In the genomic region with DNA sequence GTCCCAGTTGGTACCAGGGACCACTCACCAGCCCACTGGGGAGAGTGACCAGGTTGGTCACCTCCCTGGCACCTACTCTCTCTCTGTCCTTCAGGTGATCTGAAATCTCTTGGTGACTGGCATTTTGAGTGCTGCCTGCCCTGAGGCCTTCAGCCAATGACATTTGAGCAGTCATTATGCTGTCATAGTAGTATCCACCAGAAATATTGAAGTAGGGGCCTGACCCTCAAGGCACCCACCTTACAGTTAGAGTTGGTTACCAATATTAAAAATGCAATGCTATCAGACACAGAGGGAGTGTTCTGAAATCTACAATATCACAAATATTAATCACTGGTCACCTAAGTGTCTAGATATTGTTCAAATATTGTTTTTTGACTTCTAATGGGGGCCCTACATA, we compare ENCODE assay signal across 8 mouse cellular contexts. TPM values are rescaled to one million over a fixed set of nuclear protein-coding genes. Genes with fewer than 3 reads are reported as not detected.
DNase-seq lines count a peak whose midpoint lies in the region; ATAC-seq and TF ChIP-seq lines count a peak whose summit lies in the region.

Prdx4 (minus strand) TSS at position 101 of the 400 bp plus-strand sequence.

- H3K4me1 ChIP-seq in kidney, adult 2 months (ENCODE audit: control insufficient read depth, insufficient read depth, low read length), result no peaks in the 10 kb centered on the region
- H3K4me1 ChIP-seq in forebrain, embryonic 16.5 days (replicated peaks; ENCODE audit: control insufficient read depth, insufficient read depth, low read length), result no peaks in the 10 kb centered on the region
- no peaks in the 10 kb centered on the region for H3K4me1 ChIP-seq in intestine, embryonic 16.5 days (ENCODE audit: control insufficient read depth, insufficient read depth, low read length)

- no peak for ATAC-seq in activated CD4-positive, CD25-positive, alpha-beta regulatory T cell, adult 4 months
- ATAC-seq in forebrain, embryonic 16.5 days, result no peak
- no peak for ATAC-seq in intestine, embryonic 16.5 days
- ATAC-seq in megakaryocyte-erythroid progenitor cell, adult 5-6 weeks (replicated peaks; ENCODE audit: low FRiP score, low TSS enrichment, poor library complexity, severe bottlenecking), result no peak

- TF ChIP-seq CTCF in kidney, adult 2 months (conservative IDR thresholded peaks at IDR 0.05; ENCODE audit: insufficient read depth, insufficient read length, low read depth, low read length), result no peak

- H3K36me3 ChIP-seq in kidney, adult 2 months (ENCODE audit: control insufficient read depth, insufficient read depth, low read length), result no peaks in the 10 kb centered on the region
- H3K36me3 ChIP-seq in forebrain, embryonic 16.5 days (ENCODE audit: control insufficient read depth, insufficient read depth), result no peaks in the 10 kb centered on the region
- H3K36me3 ChIP-seq in intestine, embryonic 16.5 days (ENCODE audit: control insufficient read depth, insufficient read depth, low read length), result no peaks in the 10 kb centered on the region

- no peaks in the 10 kb centered on the region for H3K9me3 ChIP-seq in forebrain, embryonic 16.5 days (ENCODE audit: control insufficient read depth, low read length)
- no peaks in the 10 kb centered on the region for H3K9me3 ChIP-seq in intestine, embryonic 16.5 days (ENCODE audit: control insufficient read depth, low read length)

- no peak for DNase-seq in kidney, adult 2 months
- no peak for DNase-seq in kidney, adult 18-20 months
- DNase-seq in cerebellum, adult 9-10 months, result no peak
- DNase-seq in frontal cortex, postnatal 10 days (ENCODE audit: low spot score in 2 of 2), result no peak

- no peak within 1 kb of the TSS for H3K4me2 ChIP-seq in forebrain, embryonic 16.5 days (ENCODE audit: low read length)
- H3K4me2 ChIP-seq in intestine, embryonic 16.5 days (ENCODE audit: low read depth, low read length), result no peak within 1 kb of the TSS

- no peak for TF ChIP-seq POLR2A in kidney, adult 2 months (IDR thresholded peaks at IDR 0.05; ENCODE audit: low read depth, low read length)

- no peak within 1 kb of the TSS for H3K9ac ChIP-seq in forebrain, embryonic 16.5 days (replicated peaks; ENCODE audit: low read depth, low read length)
- H3K9ac ChIP-seq in intestine, embryonic 16.5 days (ENCODE audit: low read depth, low read length), result no peak within 1 kb of the TSS

- H3K27ac ChIP-seq in kidney, adult 2 months (ENCODE audit: insufficient read depth, low read depth, low read length), result no peak within 1 kb of the TSS
- H3K27ac ChIP-seq in forebrain, embryonic 16.5 days (ENCODE audit: low read length), result no peak within 1 kb of the TSS
- H3K27ac ChIP-seq in intestine, embryonic 16.5 days (ENCODE audit: low read length), result no peak within 1 kb of the TSS

- no peak within 1 kb of the TSS for H3K4me3 ChIP-seq in kidney, adult 2 months (ENCODE audit: insufficient read depth, low read depth, low read length)
- no peak within 1 kb of the TSS for H3K4me3 ChIP-seq in forebrain, embryonic 16.5 days (replicated peaks; ENCODE audit: low read length)
- H3K4me3 ChIP-seq in intestine, embryonic 16.5 days (ENCODE audit: low read length), result no peak within 1 kb of the TSS

- H3K27me3 ChIP-seq in kidney, adult 2 months (replicated peaks; ENCODE audit: control insufficient read depth, insufficient read depth, low read length), result no peaks in the 10 kb centered on the region
- H3K27me3 ChIP-seq in forebrain, embryonic 16.5 days (replicated peaks; ENCODE audit: control insufficient read depth, insufficient read depth, low read length), result no peaks in the 10 kb centered on the region
- H3K27me3 ChIP-seq in intestine, embryonic 16.5 days (replicated peaks; ENCODE audit: control insufficient read depth, insufficient read depth, low read length), result no peaks in the 10 kb centered on the region

RNA-seq across cellular contexts. Expression of gene Prdx4, which starts in this region (rescaled TPM):
- 39.4 and 43.1 TPM in 2 replicates for polyA plus RNA-seq in kidney, adult 2 months (2012; rRNA removed)
- polyA plus RNA-seq in activated CD4-positive, CD25-positive, alpha-beta regulatory T cell, adult 4 months (2017; shearing (Covaris generic)), result 10 to 100 TPM; 53.5 to 53.6 TPM
- 86.3 and 94.3 TPM in 2 replicates for polyA plus RNA-seq in forebrain, embryonic 16.5 days (2015; fragmentation: Nextera tagmentation; extraction: Ambion mirVana)
- polyA plus RNA-seq in intestine, embryonic 16.5 days (2015; fragmentation: Nextera tagmentation; extraction: Ambion mirVana), result 185 and 202 TPM in 2 replicates
- 79.7 and 90.9 TPM in 2 replicates for total RNA-seq in megakaryocyte-erythroid progenitor cell, adult 5-6 weeks (2014; fragmentation: Nextera tagmentation)
- 70.2 and 74.9 TPM in 2 replicates for total RNA-seq in megakaryocyte-erythroid progenitor cell, adult 5-6 weeks (2017)
